Mouse (Mus musculus): Measurements from ENCODE around the gene Smyd5. TPM values are rescaled to one million over a fixed set of nuclear protein-coding genes. Genes with fewer than 3 reads are reported as not detected.

Smyd5 gene
- polyA plus RNA-seq, 2 experiments: 40.2 to 69.5 TPM

DNA sequence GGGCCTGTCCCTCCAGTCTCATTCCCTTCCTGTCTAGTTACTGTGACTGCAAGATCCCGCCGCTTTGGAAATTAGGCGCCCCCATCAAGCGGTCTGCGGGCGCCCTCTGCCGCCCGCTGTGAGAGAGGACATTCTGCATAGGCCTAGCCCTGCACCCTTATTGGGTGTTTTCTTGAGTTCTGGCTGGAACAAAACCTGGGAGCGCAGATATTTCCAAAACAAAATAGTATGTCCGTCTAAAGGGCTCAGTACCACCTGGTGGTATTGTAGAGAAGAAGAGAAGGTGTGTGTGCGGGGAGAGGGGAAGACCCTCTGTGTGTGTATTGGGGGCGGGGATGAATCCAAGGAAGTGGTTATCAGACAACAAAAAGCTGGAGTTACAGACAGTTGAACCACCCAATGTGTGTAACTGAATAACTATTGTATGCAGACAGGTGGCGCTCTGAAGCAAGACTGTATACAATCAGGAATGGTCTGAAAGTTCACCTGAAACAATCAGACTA lies 21.0 kb upstream of the Smyd5 start:
- H3K9me3 ChIP-seq (ENCODE audit: control insufficient read depth, low read length): no peaks in the 10 kb centered on the region
- H3K27me3 ChIP-seq (ENCODE audit: control insufficient read depth, insufficient read depth, low read length): peaks cover 28% of the 10 kb centered on the region
- no peak overlapping the region for H3K4me3 ChIP-seq (replicated peaks; ENCODE audit: low read length)
- no peak overlapping the region for H3K4me2 ChIP-seq (replicated peaks; ENCODE audit: low read depth, low read length, severe bottlenecking)
- TF ChIP-seq POLR2A (IDR thresholded peaks at IDR 0.05; ENCODE audit: borderline replicate concordance, extremely low read depth, insufficient read depth, insufficient read length): no peak
- no peak overlapping the region for H3K27ac ChIP-seq (replicated peaks; ENCODE audit: low read depth, low read length)
- no peak overlapping the region for H3K9ac ChIP-seq (ENCODE audit: low read depth, low read length, severe bottlenecking)
- ATAC-seq (ENCODE audit: low FRiP score, low read depth) (peak; percentile 82), DNase-seq (ENCODE audit: low spot score) (peak; percentile 80)
- H3K4me1 ChIP-seq (ENCODE audit: control insufficient read depth, insufficient read depth, low read length): no peaks in the 10 kb centered on the region; the same call in 1 of the 2 replicates
- H3K36me3 ChIP-seq (ENCODE audit: control insufficient read depth, insufficient read depth, low read length): no peaks in the 10 kb centered on the region
- WGBS: 12% methylated on average over 13 of the region's 13 CpGs

DNA sequence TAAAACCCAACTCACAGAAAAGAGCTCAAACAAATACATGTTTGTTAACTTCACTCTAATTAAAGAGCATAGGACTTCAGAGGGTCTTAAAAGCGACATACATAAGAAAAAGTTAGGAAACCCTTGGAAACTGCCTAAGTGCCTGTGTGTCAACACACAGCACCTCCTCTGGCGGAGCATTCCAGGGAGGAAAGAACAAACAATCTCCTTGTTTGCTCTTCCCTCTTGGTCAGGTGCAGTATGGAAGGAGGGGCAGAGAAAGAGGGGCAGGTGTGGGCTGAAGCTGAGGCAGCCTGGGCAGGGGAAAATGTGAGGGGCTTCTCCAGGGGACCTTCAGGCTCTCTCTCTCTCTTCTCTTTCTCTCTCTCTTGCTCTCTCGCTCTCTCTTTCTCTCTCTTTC lies 16.0 kb upstream of the Smyd5 start:
- H3K27ac ChIP-seq (replicated peaks; ENCODE audit: low read depth, low read length): no peak overlapping the region
- no peaks in the 10 kb centered on the region for H3K36me3 ChIP-seq (ENCODE audit: control insufficient read depth, insufficient read depth, low read length)
- H3K27me3 ChIP-seq (ENCODE audit: control insufficient read depth, insufficient read depth, low read length): no peaks in the 10 kb centered on the region
- H3K9ac ChIP-seq (ENCODE audit: low read depth, low read length, severe bottlenecking): no peak overlapping the region
- TF ChIP-seq POLR2A (IDR thresholded peaks at IDR 0.05; ENCODE audit: borderline replicate concordance, extremely low read depth, insufficient read depth, insufficient read length): no peak
- WGBS: 47% methylated on average over 3 of the region's 3 CpGs
- H3K4me2 ChIP-seq (replicated peaks; ENCODE audit: low read depth, low read length, severe bottlenecking): no peak overlapping the region
- ATAC-seq (ENCODE audit: low FRiP score, low read depth) (no peak), DNase-seq (ENCODE audit: low spot score) (no peak)
- no peaks in the 10 kb centered on the region for H3K9me3 ChIP-seq (ENCODE audit: control insufficient read depth, low read length)
- no peak overlapping the region for H3K4me3 ChIP-seq (replicated peaks; ENCODE audit: low read length)
- H3K4me1 ChIP-seq (ENCODE audit: control insufficient read depth, insufficient read depth, low read length): no peaks in the 10 kb centered on the region

DNA sequence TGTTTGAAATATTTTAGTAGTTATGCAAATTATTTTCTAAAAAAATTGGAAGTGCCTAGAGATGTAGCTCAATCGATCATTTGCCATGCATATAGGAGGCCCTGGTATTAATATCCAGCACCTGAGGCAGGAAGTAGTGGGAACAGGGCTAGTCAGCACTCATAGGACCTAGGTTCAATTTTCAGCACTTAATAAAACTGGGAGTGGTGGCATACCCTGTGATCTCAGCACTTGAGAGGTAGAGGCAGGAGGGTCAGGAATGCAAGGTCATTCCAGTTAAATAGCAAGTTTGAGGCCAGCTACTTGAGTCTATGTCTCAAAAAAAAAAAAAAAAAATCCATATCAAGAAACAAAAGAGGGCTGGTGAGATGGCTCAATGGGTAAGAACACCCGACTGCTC lies 12.6 kb upstream of the Smyd5 start:
- no peak overlapping the region for H3K27ac ChIP-seq (replicated peaks; ENCODE audit: low read depth, low read length)
- H3K4me1 ChIP-seq (ENCODE audit: control insufficient read depth, insufficient read depth, low read length): no peaks in the 10 kb centered on the region
- no peak overlapping the region for H3K9ac ChIP-seq (ENCODE audit: low read depth, low read length, severe bottlenecking)
- H3K4me3 ChIP-seq (replicated peaks; ENCODE audit: low read length): no peak overlapping the region
- no peak for ATAC-seq (ENCODE audit: low FRiP score, low read depth)
- H3K9me3 ChIP-seq (ENCODE audit: control insufficient read depth, low read length): no peaks in the 10 kb centered on the region
- no peaks in the 10 kb centered on the region for H3K36me3 ChIP-seq (ENCODE audit: control insufficient read depth, insufficient read depth, low read length)
- no peak for TF ChIP-seq POLR2A (IDR thresholded peaks at IDR 0.05; ENCODE audit: borderline replicate concordance, extremely low read depth, insufficient read depth, insufficient read length)
- H3K27me3 ChIP-seq (ENCODE audit: control insufficient read depth, insufficient read depth, low read length): peaks cover 8% of the 10 kb centered on the region
- WGBS: 82% methylated on average over 2 of the region's 2 CpGs
- DNase-seq (ENCODE audit: low spot score): no peak
- no peak overlapping the region for H3K4me2 ChIP-seq (replicated peaks; ENCODE audit: low read depth, low read length, severe bottlenecking)

DNA sequence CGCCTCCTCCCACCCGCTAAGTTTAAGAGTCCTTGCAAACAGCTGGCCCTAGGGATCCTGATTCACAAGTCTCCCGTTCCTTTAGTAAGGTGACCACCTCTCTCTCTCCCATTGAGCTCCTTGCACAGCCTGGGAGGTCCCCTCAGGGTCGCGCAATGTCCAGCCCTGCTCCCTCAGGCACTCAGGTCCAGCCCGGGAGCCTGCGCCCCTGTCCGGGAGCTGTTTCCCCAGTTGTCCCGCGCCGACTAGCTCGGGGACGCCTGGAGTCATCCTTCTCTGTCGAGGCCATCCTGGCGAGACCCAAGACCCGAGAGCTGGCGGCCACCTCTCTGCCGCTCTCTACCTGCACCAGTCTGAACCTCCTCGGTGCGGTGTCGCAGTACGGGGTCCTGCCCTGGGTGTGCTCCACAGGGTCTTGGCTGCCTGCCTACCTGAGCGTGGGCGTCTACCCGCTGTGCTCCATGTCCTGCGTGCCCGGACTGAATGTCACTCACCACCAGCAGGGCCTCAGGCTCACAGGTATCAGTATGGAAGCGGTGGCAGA lies 7.9 kb upstream of the Smyd5 start, which contains the start of gene Noto:
Gene Noto, plus strand, starts transcription at position 51 of the 544 bp plus-strand sequence.
- ATAC-seq (ENCODE audit: low FRiP score, low read depth) (no peak), DNase-seq (ENCODE audit: low spot score) (no peak)
- H3K9ac ChIP-seq (ENCODE audit: low read depth, low read length, severe bottlenecking): peak within 1 kb of the TSS; percentile 31
- no peak within 1 kb of the TSS for H3K4me3 ChIP-seq (replicated peaks; ENCODE audit: low read length)
- no peak for TF ChIP-seq POLR2A (IDR thresholded peaks at IDR 0.05; ENCODE audit: borderline replicate concordance, extremely low read depth, insufficient read depth, insufficient read length)
- H3K9me3 ChIP-seq (ENCODE audit: control insufficient read depth, low read length): no peaks in the 10 kb centered on the region
- 9% methylated on average over 27 of the region's 28 CpGs for WGBS
- H3K4me2 ChIP-seq (replicated peaks; ENCODE audit: low read depth, low read length, severe bottlenecking): no peak within 1 kb of the TSS
- H3K27ac ChIP-seq (replicated peaks; ENCODE audit: low read depth, low read length): no peak within 1 kb of the TSS
- no peaks in the 10 kb centered on the region for H3K36me3 ChIP-seq (ENCODE audit: control insufficient read depth, insufficient read depth, low read length)
- peaks cover 9% of the 10 kb centered on the region for H3K27me3 ChIP-seq (ENCODE audit: control insufficient read depth, insufficient read depth, low read length)
- H3K4me1 ChIP-seq (ENCODE audit: control insufficient read depth, insufficient read depth, low read length): no peaks in the 10 kb centered on the region

DNA sequence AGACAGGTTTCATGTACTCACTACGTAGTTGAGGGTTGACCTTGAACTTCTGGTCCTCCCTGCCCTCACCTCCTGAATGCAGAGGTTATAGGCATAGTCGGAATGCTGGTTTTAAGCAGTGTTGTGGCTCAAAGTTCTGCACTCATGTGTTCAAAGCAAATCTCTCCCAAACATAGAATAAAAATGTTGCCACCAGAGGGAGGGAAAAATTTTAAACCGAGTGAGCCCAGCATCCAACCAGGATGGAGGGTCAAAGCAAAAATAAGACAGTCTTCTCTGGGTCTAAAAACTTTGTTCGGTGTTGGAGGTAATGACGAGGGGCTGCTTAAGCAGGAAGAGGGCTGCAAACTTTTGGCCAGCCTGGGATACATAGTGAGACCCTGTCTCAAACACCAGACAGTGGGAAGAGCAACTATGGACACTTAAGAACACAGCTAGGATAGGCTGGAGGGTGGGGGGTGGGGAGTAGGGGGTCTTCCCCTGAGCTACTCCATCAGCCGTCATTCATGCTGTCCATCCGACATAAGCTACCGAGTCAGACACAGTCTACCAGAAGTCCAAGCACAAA lies 431 bp upstream of the Smyd5 start:
- no peaks in the 10 kb centered on the region for H3K27me3 ChIP-seq (ENCODE audit: control insufficient read depth, insufficient read depth, low read length)
- DNase-seq (ENCODE audit: low spot score) (no peak), ATAC-seq (ENCODE audit: low FRiP score, low read depth) (peak; percentile 25)
- H3K4me1 ChIP-seq (ENCODE audit: control insufficient read depth, insufficient read depth, low read length): peaks cover 7% of the 10 kb centered on the region; the same call in 1 of the 2 replicates
- peak overlapping the region; percentile 83 for H3K4me3 ChIP-seq (replicated peaks; ENCODE audit: low read length)
- H3K9me3 ChIP-seq (ENCODE audit: control insufficient read depth, low read length): no peaks in the 10 kb centered on the region
- peak overlapping the region; percentile 84 for H3K9ac ChIP-seq (ENCODE audit: low read depth, low read length, severe bottlenecking)
- 49% methylated on average over 8 of the region's 8 CpGs for WGBS
- 0 out of 2 replicates have a peak overlapping the region, but pooled peaks have one; percentile 41 for H3K27ac ChIP-seq (replicated peaks; ENCODE audit: low read depth, low read length)
- H3K36me3 ChIP-seq (ENCODE audit: control insufficient read depth, insufficient read depth, low read length): no peaks in the 10 kb centered on the region
- peak overlapping the region; percentile 62 for H3K4me2 ChIP-seq (replicated peaks; ENCODE audit: low read depth, low read length, severe bottlenecking)
- no peak for TF ChIP-seq POLR2A (IDR thresholded peaks at IDR 0.05; ENCODE audit: borderline replicate concordance, extremely low read depth, insufficient read depth, insufficient read length)
